Mouse (Mus musculus) MEL (cell line): ENCODE data around the gene Itsn1. TPM values are rescaled to one million over a fixed set of nuclear protein-coding genes. Genes with fewer than 3 reads are reported as not detected.

Experiments used
- DNase-seq: peaks from one replicate; pipeline ENCODE4 v3.0.0; 2011; ENCODE audit warnings: low read depth, low spot score
- H3K27ac ChIP-seq: 2 replicates; pipeline ENCODE4 v1.5.1; 2012; ENCODE audit warnings: low read depth, mild to moderate bottlenecking, control low read depth, low read length, moderate library complexity; ENCODE audit not compliant: control insufficient read depth
- H3K27me3 ChIP-seq, 2 experiments: fragments of 150-350 bp in 1 of 2; sonication (generic) in 1 of 2; 2 replicates each; pipeline ENCODE4 v1.6.1; 2012; ENCODE audit warnings: low read length in 2 of 2, mild to moderate bottlenecking in 2 of 2, improper control_type of control experiment in 1 of 2, moderate library complexity in 1 of 2; ENCODE audit not compliant: insufficient read depth in 2 of 2, control insufficient read depth in 1 of 2
- H3K36me3 ChIP-seq, 2 experiments: 2 replicates each; pipeline ENCODE4 v1.6.1; 2012 to 2014; ENCODE audit warnings: low read length in 2 of 2, improper control_type of control experiment in 1 of 2, inconsistent platforms in 1 of 2, mild to moderate bottlenecking in 1 of 2; ENCODE audit not compliant: insufficient read depth in 2 of 2, control insufficient read depth in 1 of 2
- H3K4me1 ChIP-seq, 2 experiments: fragments of 150-350 bp in 1 of 2; sonication (generic) in 1 of 2; 2 replicates each; pipeline ENCODE4 v1.6.1; 2012; ENCODE audit warnings: low read length in 2 of 2, improper control_type of control experiment in 1 of 2, mild to moderate bottlenecking in 1 of 2; ENCODE audit not compliant: insufficient read depth in 2 of 2, control insufficient read depth in 1 of 2
- H3K4me3 ChIP-seq, 2 experiments: fragments of 150-350 bp in 1 of 2; sonication (generic) in 1 of 2; 2 replicates each; pipeline ENCODE4 v1.5.1; 2012; ENCODE audit warnings: low read depth in 2 of 2, low read length in 2 of 2, mild to moderate bottlenecking in 2 of 2, moderate library complexity in 2 of 2, control low read depth in 1 of 2, improper control_type of control experiment in 1 of 2; ENCODE audit not compliant: control insufficient read depth in 1 of 2, insufficient read depth in 1 of 2
- H3K79me2 ChIP-seq: 2 replicates; pipeline ENCODE4 v1.6.1; 2012; ENCODE audit warnings: mild to moderate bottlenecking, low read length, moderate library complexity; ENCODE audit not compliant: control insufficient read depth, poor library complexity, insufficient read depth
- H3K9ac ChIP-seq: 2 replicates; pipeline ENCODE4 v1.6.1; 2012; ENCODE audit warnings: low read depth, mild to moderate bottlenecking, control low read depth, low read length, moderate library complexity; ENCODE audit not compliant: control insufficient read depth, poor library complexity, severe bottlenecking
- H3K9me3 ChIP-seq: fragments of 150-350 bp; sonication (generic); replicated peaks from 2 replicates; pipeline ENCODE4 v1.6.1; 2012; ENCODE audit warnings: mild to moderate bottlenecking, low read length, improper control_type of control experiment, moderate library complexity; ENCODE audit not compliant: insufficient read depth
- BHLHE40 ChIP-seq: IDR thresholded peaks from 2 replicates; pipeline ENCODE4 v1.6.1; 2012; ENCODE audit warnings: low read depth, mild to moderate bottlenecking, inconsistent platforms, low read length, improper control_type of control experiment, borderline replicate concordance
- CHD1 ChIP-seq: IDR thresholded peaks from 2 replicates; pipeline ENCODE4 v1.6.1; 2012; ENCODE audit warnings: low read depth, mild to moderate bottlenecking, inconsistent platforms, low read length, improper control_type of control experiment
- CHD2 ChIP-seq: IDR thresholded peaks from 2 replicates; pipeline ENCODE4 v1.6.1; 2011; ENCODE audit warnings: low read length, improper control_type of control experiment
- CTCF ChIP-seq, 3 experiments: IDR thresholded peaks in 2 of 3; conservative IDR thresholded peaks in 1 of 3; 2 replicates each; pipeline ENCODE4 v1.5.1; 2011 to 2012; ENCODE audit warnings: low read length in 3 of 3, low read depth in 2 of 3, mild to moderate bottlenecking in 2 of 3, improper control_type of control experiment in 1 of 3, inconsistent platforms in 1 of 3, mixed read lengths in 1 of 3, moderate library complexity in 1 of 3; ENCODE audit not compliant: control insufficient read depth in 1 of 3, insufficient read depth in 1 of 3, poor library complexity in 1 of 3, severe bottlenecking in 1 of 3
- E2F4 ChIP-seq: IDR thresholded peaks from 2 replicates; pipeline ENCODE4 v1.6.1; 2011; ENCODE audit warnings: low read depth, low read length, improper control_type of control experiment, borderline replicate concordance
- ELF1 ChIP-seq: IDR thresholded peaks from 2 replicates; pipeline ENCODE4 v1.6.1; 2014; ENCODE audit warnings: low read depth, mild to moderate bottlenecking, inconsistent platforms, low read length, improper control_type of control experiment, moderate library complexity
- EP300 ChIP-seq, 2 experiments: IDR thresholded peaks; 2 replicates each; pipeline ENCODE4 v1.6.1; 2011; ENCODE audit warnings: improper control_type of control experiment in 2 of 2, low read length in 2 of 2, low read depth in 1 of 2, mild to moderate bottlenecking in 1 of 2
- ETS1 ChIP-seq: IDR thresholded peaks from 2 replicates; pipeline ENCODE4 v1.6.1; 2012; ENCODE audit warnings: low read depth, mild to moderate bottlenecking, inconsistent platforms, low read length, improper control_type of control experiment, moderate library complexity
- GATA1 ChIP-seq: IDR thresholded peaks from 2 replicates; pipeline ENCODE4 v1.6.1; 2011; ENCODE audit warnings: low read depth, low read length, improper control_type of control experiment
- HCFC1 ChIP-seq: IDR thresholded peaks from 2 replicates; pipeline ENCODE4 v1.6.1; 2012; ENCODE audit warnings: low read depth, mild to moderate bottlenecking, inconsistent platforms, low read length, improper control_type of control experiment, moderate library complexity
- JUND ChIP-seq: IDR thresholded peaks from 2 replicates; pipeline ENCODE4 v1.6.1; 2011; ENCODE audit warnings: low read depth, mild to moderate bottlenecking, improper control_type of control experiment, low read length
- KAT2A ChIP-seq: conservative IDR thresholded peaks from 2 replicates; pipeline ENCODE4 v1.6.1; 2012; ENCODE audit warnings: low read depth, low read length, improper control_type of control experiment, inconsistent platforms
- MAFK ChIP-seq: IDR thresholded peaks from 2 replicates; pipeline ENCODE4 v1.6.1; 2011; ENCODE audit warnings: low read depth, mild to moderate bottlenecking, low read length, improper control_type of control experiment, borderline replicate concordance
- MAX ChIP-seq: IDR thresholded peaks from 2 replicates; pipeline ENCODE4 v1.6.1; 2011; ENCODE audit warnings: low read length, improper control_type of control experiment
- MAZ ChIP-seq: IDR thresholded peaks from 2 replicates; pipeline ENCODE4 v1.6.1; 2012; ENCODE audit warnings: low read depth, mild to moderate bottlenecking, inconsistent platforms, low read length, improper control_type of control experiment
- MEF2A ChIP-seq: IDR thresholded peaks from 2 replicates; pipeline ENCODE4 v1.6.1; 2014; ENCODE audit warnings: low read depth, mild to moderate bottlenecking, inconsistent platforms, low read length, improper control_type of control experiment; ENCODE audit not compliant: poor library complexity, insufficient replicate concordance, severe bottlenecking; ENCODE audit errors: extremely low read depth
- MXI1 ChIP-seq: IDR thresholded peaks from 2 replicates; pipeline ENCODE4 v1.6.1; 2011; ENCODE audit warnings: mild to moderate bottlenecking, low read depth, low read length, improper control_type of control experiment
- MYB ChIP-seq: IDR thresholded peaks from 2 replicates; pipeline ENCODE4 v1.6.1; 2011; ENCODE audit warnings: mild to moderate bottlenecking, low read depth, low read length, improper control_type of control experiment
- MYC ChIP-seq: IDR thresholded peaks from 2 replicates; pipeline ENCODE4 v1.6.1; 2011; ENCODE audit warnings: low read depth, mild to moderate bottlenecking, low read length, improper control_type of control experiment, moderate library complexity
- NELFE ChIP-seq: IDR thresholded peaks from 2 replicates; pipeline ENCODE4 v1.6.1; 2011; ENCODE audit warnings: low read depth, low read length, improper control_type of control experiment
- NRF1 ChIP-seq: IDR thresholded peaks from 2 replicates; pipeline ENCODE4 v1.6.1; 2014; ENCODE audit warnings: low read depth, mild to moderate bottlenecking, inconsistent platforms, low read length, improper control_type of control experiment, moderate library complexity; ENCODE audit not compliant: poor library complexity, insufficient read depth, severe bottlenecking
- POLR2A ChIP-seq, 2 experiments: IDR thresholded peaks; 2 replicates each; pipeline ENCODE4 v1.6.1; 2011 to 2012; ENCODE audit warnings: low read length in 2 of 2, mild to moderate bottlenecking in 2 of 2, control low read depth in 1 of 2, improper control_type of control experiment in 1 of 2, low read depth in 1 of 2, moderate library complexity in 1 of 2; ENCODE audit not compliant: control insufficient read depth in 1 of 2, insufficient read depth in 1 of 2, poor library complexity in 1 of 2
- POLR2AphosphoS5 ChIP-seq: IDR thresholded peaks from 2 replicates; pipeline ENCODE4 v1.6.1; 2012; ENCODE audit warnings: low read depth, borderline replicate concordance, mild to moderate bottlenecking, inconsistent platforms, low read length, moderate library complexity, mixed read lengths
- RAD21 ChIP-seq: IDR thresholded peaks from 2 replicates; pipeline ENCODE4 v1.6.1; 2011; ENCODE audit warnings: mild to moderate bottlenecking, low read depth, low read length, improper control_type of control experiment
- RCOR1 ChIP-seq: IDR thresholded peaks from 2 replicates; pipeline ENCODE4 v1.6.1; 2012; ENCODE audit warnings: low read depth, mild to moderate bottlenecking, inconsistent platforms, low read length, improper control_type of control experiment
- SMC3 ChIP-seq: IDR thresholded peaks from 2 replicates; pipeline ENCODE4 v1.6.1; 2011; ENCODE audit warnings: low read depth, low read length, improper control_type of control experiment
- TAL1 ChIP-seq: IDR thresholded peaks from 2 replicates; pipeline ENCODE4 v1.6.1; 2012; ENCODE audit warnings: mild to moderate bottlenecking, inconsistent platforms, low read length, moderate library complexity, mixed read lengths
- TBP ChIP-seq: IDR thresholded peaks from 2 replicates; pipeline ENCODE4 v1.8.0; 2011; ENCODE audit warnings: low read depth, low read length, improper control_type of control experiment
- TCF12 ChIP-seq: IDR thresholded peaks from 2 replicates; pipeline ENCODE4 v1.6.1; 2014; ENCODE audit warnings: low read depth, mild to moderate bottlenecking, inconsistent platforms, low read length, improper control_type of control experiment, moderate library complexity
- UBTF ChIP-seq: IDR thresholded peaks from 2 replicates; pipeline ENCODE4 v1.6.1; 2012; ENCODE audit warnings: low read depth, mild to moderate bottlenecking, inconsistent platforms, low read length, improper control_type of control experiment, moderate library complexity, borderline replicate concordance; ENCODE audit not compliant: insufficient read depth
- USF1 ChIP-seq: IDR thresholded peaks from 2 replicates; pipeline ENCODE4 v1.6.1; 2014; ENCODE audit warnings: low read depth, mild to moderate bottlenecking, inconsistent platforms, low read length, improper control_type of control experiment, moderate library complexity
- USF2 ChIP-seq, 2 experiments: IDR thresholded peaks; 2 replicates each; pipeline ENCODE4 v1.6.1; 2011 to 2012; ENCODE audit warnings: improper control_type of control experiment in 2 of 2, low read length in 2 of 2, borderline replicate concordance in 1 of 2, inconsistent platforms in 1 of 2, low read depth in 1 of 2, mild to moderate bottlenecking in 1 of 2; ENCODE audit not compliant: insufficient read depth in 1 of 2
- ZC3H11A ChIP-seq: IDR thresholded peaks from 2 replicates; pipeline ENCODE4 v1.6.1; 2012; ENCODE audit warnings: low read depth, mild to moderate bottlenecking, inconsistent platforms, low read length, improper control_type of control experiment
- ZKSCAN1 ChIP-seq: IDR thresholded peaks from 2 replicates; pipeline ENCODE4 v1.6.1; 2012; ENCODE audit warnings: low read depth, mild to moderate bottlenecking, inconsistent platforms, low read length, improper control_type of control experiment, moderate library complexity
- ZMIZ1 ChIP-seq: IDR thresholded peaks from 2 replicates; pipeline ENCODE4 v1.6.1; 2012; ENCODE audit warnings: low read depth, mild to moderate bottlenecking, inconsistent platforms, low read length, improper control_type of control experiment, moderate library complexity
- ZNF384 ChIP-seq: IDR thresholded peaks from 2 replicates; pipeline ENCODE4 v1.6.1; 2012; ENCODE audit warnings: low read depth, mild to moderate bottlenecking, inconsistent platforms, low read length, improper control_type of control experiment
- polyA plus RNA-seq, 2 experiments: library from polyadenylated mRNA; stranded (reverse) in 1 of 2; unstranded in 1 of 2; fragments of >175 nt in 1 of 2; fragments of >200 nt in 1 of 2; gene quantifications; 2 replicates each; pipeline versions ENCODE4 v1.2.1 to v1.2.4; 2012; ENCODE audit warnings: low replicate concordance in 2 of 2, low read depth in 1 of 2; ENCODE audit not compliant: insufficient read length in 2 of 2, insufficient read depth in 1 of 2, missing spikeins in 1 of 2
- total RNA-seq: library from RNA; depleted of rRNA; stranded (reverse); fragments of 300-350 nt; gene quantifications from 2 replicates; pipeline ENCODE4 v1.2.3, GENCODE M21; 2012

The Itsn1 gene
- total and polyA plus RNA-seq, 3 experiments: 14.7 to 36.5 TPM; not detected in 1

DNA sequence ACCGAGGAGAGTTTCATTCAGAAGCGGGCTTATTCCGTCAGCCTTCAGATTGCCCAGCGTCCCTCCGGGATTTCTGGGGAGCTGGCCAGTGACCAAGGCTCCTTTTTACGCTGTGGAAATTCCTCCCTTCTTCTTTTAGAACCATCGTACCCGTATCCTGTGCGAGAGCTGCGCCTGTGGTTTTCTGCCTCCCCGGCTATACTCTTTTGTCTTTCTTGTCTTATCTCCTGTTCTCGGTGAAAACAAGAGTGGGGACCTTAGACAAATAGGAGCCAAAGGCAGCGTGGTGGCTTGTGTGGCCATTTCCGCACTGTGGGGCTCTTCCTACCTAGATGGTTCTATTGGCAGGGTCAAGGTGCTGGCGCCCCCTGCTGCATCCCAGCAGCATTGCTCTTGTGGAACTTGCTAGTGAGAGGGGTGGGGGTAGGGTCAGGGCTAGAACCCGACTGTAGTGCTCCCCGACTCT lies 188.6 kb downstream of the Itsn1 start:
- H3K9ac ChIP-seq: peak overlapping the region; percentile 90
- peak overlapping the region; percentile 81 to 93 for H3K4me3 ChIP-seq
- TF ChIP-seq SMC3 (peak; percentile 95), ZMIZ1 (peak; percentile 36; the same call in 1 of the 2 replicates), ETS1 (0 out of 2 replicates have a peak, but pooled peaks have one; percentile 40), HCFC1 (peak; percentile 66), JUND (peak; percentile 63; the same call in 1 of the 2 replicates), E2F4 (no peak), ZC3H11A (peak; percentile 93), TBP (peak; percentile 75), RAD21 (peak; percentile 96), POLR2AphosphoS5 (no peak), USF1 (no peak), NRF1 (no peak), KAT2A (no peak; the same call in 1 of the 2 replicates), MYB (no peak), POLR2A (IDR thresholded peaks at IDR 0.05; ENCODE audit: control insufficient read depth in 1 of 2, insufficient read depth in 1 of 2, low read depth in 1 of 2, low read length in 2 of 2, poor library complexity in 1 of 2) (peak in 1 of 2 experiments; percentile 75; a peak in 2 of 4 replicates), MAX (peak; percentile 72), USF2 (IDR thresholded peaks at IDR 0.05; ENCODE audit: borderline replicate concordance in 1 of 2, insufficient read depth in 1 of 2, low read depth in 1 of 2, low read length in 2 of 2) (no peak), UBTF (no peak), MXI1 (peak; percentile 90), CHD1 (peak; percentile 21; the same call in 1 of the 2 replicates), EP300 (IDR thresholded peaks at IDR 0.05; ENCODE audit: low read depth in 1 of 2, low read length in 2 of 2) (peak; percentile 8 to 26; a peak in 2 of 4 replicates), MAFK (no peak), TCF12 (peak; percentile 58; the same call in 1 of the 2 replicates), CHD2 (peak; percentile 49), ELF1 (peak; percentile 88), MAZ (peak; percentile 91), ZNF384 (no peak), GATA1 (0 out of 2 replicates have a peak, but pooled peaks have one; percentile 2), NELFE (peak; percentile 81), RCOR1 (peak; percentile 43; the same call in 1 of the 2 replicates), BHLHE40 (peak; percentile 57; the same call in 1 of the 2 replicates), MYC (peak; percentile 79), ZKSCAN1 (0 out of 2 replicates have a peak, but pooled peaks have one; percentile 12), TAL1 (no peak), CTCF (IDR thresholded peaks at IDR 0.05 in 2 of 3, conservative IDR thresholded peaks at IDR 0.05 in 1 of 3; ENCODE audit: control insufficient read depth in 1 of 3, insufficient read depth in 1 of 3, low read depth in 2 of 3, low read length in 3 of 3, poor library complexity in 1 of 3, severe bottlenecking in 1 of 3) (peak; percentile 94 to 98 (median 96)), MEF2A (no peak)

More for the DNA sequence above, 188.6 kb downstream of the Itsn1 start:
- peak; percentile 93 for DNase-seq
- H3K9me3 ChIP-seq: no peaks in the 10 kb centered on the region
- no peaks in the 10 kb centered on the region; a peak in 1 of 4 replicates for H3K36me3 ChIP-seq
- H3K79me2 ChIP-seq: peaks cover 3% of the 10 kb centered on the region; the same call in 1 of the 2 replicates
- no peaks in the 10 kb centered on the region for H3K27me3 ChIP-seq
- H3K4me1 ChIP-seq: peaks cover 0 to 8% of the 10 kb centered on the region in 2 experiments; a peak in 1 of 4 replicates
- peak overlapping the region; percentile 68 for H3K27ac ChIP-seq
